Mouse (Mus musculus) forebrain, embryonic 14.5 days (tissue): Measurements from ENCODE around the gene Pamr1. TPM values are rescaled to one million over a fixed set of nuclear protein-coding genes. Genes with fewer than 3 reads are reported as not detected.

Experiments used
- ATAC-seq: fragments of 200-750 bp; cut with Nextera tagmentation; 2 replicates; pipeline ENCODE4 v1.8.0; 2017; ENCODE audit warnings: mild to moderate bottlenecking, moderate library complexity
- DNase-seq: peaks from one replicate; pipeline ENCODE4 v3.0.0-alpha.2; 2015; ENCODE audit warnings: low spot score
- H3K27ac ChIP-seq: fragments of 300-500 bp; sonication (generic); 2 replicates; pipeline ENCODE4 v1.5.1; 2014; ENCODE audit warnings: low read depth, mild to moderate bottlenecking, control low read depth, low read length, moderate library complexity
- H3K27me3 ChIP-seq: fragments of 300-500 bp; sonication (generic); replicated peaks from 2 replicates; pipeline ENCODE4 v1.6.1; 2014; ENCODE audit warnings: low read length, control low read depth, mixed read lengths; ENCODE audit not compliant: control insufficient read depth, insufficient read depth
- H3K36me3 ChIP-seq: fragments of 300-500 bp; sonication (generic); 2 replicates; pipeline ENCODE4 v1.6.1; 2014; ENCODE audit warnings: low read length, control low read depth; ENCODE audit not compliant: control insufficient read depth, insufficient read depth
- H3K4me1 ChIP-seq: fragments of 300-500 bp; sonication (generic); 2 replicates; pipeline ENCODE4 v1.6.1; 2014; ENCODE audit warnings: antibody characterized with exemption, low read length, control low read depth; ENCODE audit not compliant: control insufficient read depth, insufficient read depth
- H3K4me2 ChIP-seq: fragments of 300-500 bp; sonication (generic); 2 replicates; pipeline ENCODE4 v1.6.1; 2014; ENCODE audit warnings: mild to moderate bottlenecking, control low read depth, low read length
- H3K4me3 ChIP-seq: fragments of 300-500 bp; sonication (generic); 2 replicates; pipeline ENCODE4 v1.5.1; 2014; ENCODE audit warnings: low read depth, low read length, control low read depth
- H3K9ac ChIP-seq: fragments of 300-500 bp; sonication (generic); 2 replicates; pipeline ENCODE4 v1.6.1; 2014; ENCODE audit warnings: mild to moderate bottlenecking, low read length, control low read depth, moderate library complexity
- H3K9me3 ChIP-seq: fragments of 300-500 bp; sonication (generic); replicated peaks from 2 replicates; pipeline ENCODE4 v1.6.1; 2016; ENCODE audit warnings: low read length, control low read depth, mixed read lengths; ENCODE audit not compliant: control insufficient read depth
- WGBS: fragments of 180-500 bp; shearing (Covaris S2); extraction: QIAGEN DNeasy Blood & Tissue Kit; methylation state at CpG from one replicate; pipeline ENCODE4 v1.1.7; 2014; 5-methylcytosine and 5-hydroxymethylcytosine counted together
- polyA plus RNA-seq: library from polyadenylated mRNA; unstranded; fragments of >200 nt; fragmentation: Nextera tagmentation; extraction: Ambion mirVana; gene quantifications from 2 replicates; pipeline ENCODE4 v1.2.1, GENCODE M21; 2014

Gene Pamr1
- polyA plus RNA-seq, 1 experiment from 2014 or later, result 1.5 TPM

DNA sequence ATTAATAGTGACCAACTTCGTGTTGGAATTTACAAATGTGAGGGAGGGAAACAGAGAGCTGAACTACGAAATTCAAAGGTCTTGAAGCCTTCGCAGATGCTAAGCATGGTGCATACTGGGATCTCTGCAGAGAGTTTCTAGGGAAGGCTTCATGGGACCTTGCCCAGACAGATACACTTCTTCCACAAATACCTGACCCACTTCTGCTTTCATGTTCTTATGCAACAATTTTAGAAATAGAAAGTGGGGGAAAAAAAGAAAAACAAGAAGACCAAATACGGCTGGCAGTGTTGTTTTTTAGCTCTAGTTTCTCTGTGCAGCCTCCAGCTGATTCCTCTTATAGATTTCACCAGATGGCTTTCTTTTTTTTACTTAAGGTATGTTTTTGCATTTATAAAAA lies 29.4 kb downstream of the Pamr1 start:
- ATAC-seq (no peak), DNase-seq (no peak)
- Histone ChIP-seq H3K9ac (no peak overlapping the region), H3K36me3 (no peaks in the 10 kb centered on the region), H3K9me3 (no peaks in the 10 kb centered on the region), H3K4me3 (no peak overlapping the region), H3K4me2 (no peak overlapping the region), H3K4me1 (no peaks in the 10 kb centered on the region), H3K27me3 (no peaks in the 10 kb centered on the region), H3K27ac (no peak overlapping the region)
- 84% methylated on average over 4 of the region's 4 CpGs for WGBS

DNA sequence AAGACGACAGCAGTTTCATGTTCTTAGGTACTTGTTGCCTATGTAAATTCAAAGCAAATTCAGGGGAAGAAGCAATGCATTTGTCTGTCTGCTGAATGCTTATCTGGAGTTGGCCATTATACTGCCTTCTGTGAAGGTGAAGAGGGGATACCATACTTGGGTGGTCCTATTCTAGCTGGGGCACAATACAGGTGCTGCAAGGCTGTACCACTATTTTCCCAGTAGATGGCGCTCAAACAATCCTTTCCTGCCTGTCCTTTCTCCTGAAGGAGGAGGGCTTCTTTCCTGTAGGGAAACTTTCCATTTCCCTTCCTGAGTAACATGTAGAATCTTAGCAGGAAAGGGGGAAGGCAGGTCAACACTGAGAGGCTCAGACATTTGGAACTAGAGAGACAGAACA lies 40.2 kb downstream of the Pamr1 start:
- no peak overlapping the region for H3K4me3 ChIP-seq
- no peak overlapping the region for H3K4me2 ChIP-seq
- DNase-seq (peak; percentile 78), ATAC-seq (peak; percentile 80)
- H3K36me3 ChIP-seq, result no peaks in the 10 kb centered on the region
- H3K27ac ChIP-seq, result no peak overlapping the region
- WGBS, result 42% methylated on average over 2 of the region's 2 CpGs
- H3K27me3 ChIP-seq, result no peaks in the 10 kb centered on the region
- H3K9me3 ChIP-seq, result no peaks in the 10 kb centered on the region
- no peak overlapping the region for H3K9ac ChIP-seq
- H3K4me1 ChIP-seq, result no peaks in the 10 kb centered on the region

DNA sequence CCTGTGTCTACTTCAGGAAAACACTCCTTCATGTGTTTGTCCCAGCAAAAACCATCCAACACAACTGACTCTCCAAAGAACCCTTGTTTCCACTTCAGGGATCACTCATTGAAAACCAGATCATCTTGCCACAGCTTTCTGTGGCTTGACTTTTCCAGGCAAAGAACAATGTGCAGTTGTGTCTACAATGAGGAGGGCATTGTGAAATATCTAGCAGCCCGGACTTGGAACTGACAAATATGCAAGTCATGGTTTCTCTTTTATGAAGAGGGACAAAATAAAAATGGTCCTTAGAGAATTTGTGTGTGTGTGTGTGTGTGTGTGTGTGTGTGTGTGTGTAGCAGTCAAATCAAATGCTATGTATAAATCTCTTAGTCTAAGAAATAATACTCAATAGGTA lies 44.7 kb downstream of the Pamr1 start:
- WGBS, result 73% methylated on average over 1 of the region's 1 CpGs
- no peak overlapping the region for H3K27ac ChIP-seq
- H3K9ac ChIP-seq, result no peak overlapping the region
- no peak overlapping the region for H3K4me3 ChIP-seq
- H3K36me3 ChIP-seq, result no peaks in the 10 kb centered on the region
- ATAC-seq (no peak), DNase-seq (no peak)
- no peaks in the 10 kb centered on the region for H3K9me3 ChIP-seq
- H3K4me2 ChIP-seq, result no peak overlapping the region
- H3K4me1 ChIP-seq, result no peaks in the 10 kb centered on the region
- H3K27me3 ChIP-seq, result no peaks in the 10 kb centered on the region

DNA sequence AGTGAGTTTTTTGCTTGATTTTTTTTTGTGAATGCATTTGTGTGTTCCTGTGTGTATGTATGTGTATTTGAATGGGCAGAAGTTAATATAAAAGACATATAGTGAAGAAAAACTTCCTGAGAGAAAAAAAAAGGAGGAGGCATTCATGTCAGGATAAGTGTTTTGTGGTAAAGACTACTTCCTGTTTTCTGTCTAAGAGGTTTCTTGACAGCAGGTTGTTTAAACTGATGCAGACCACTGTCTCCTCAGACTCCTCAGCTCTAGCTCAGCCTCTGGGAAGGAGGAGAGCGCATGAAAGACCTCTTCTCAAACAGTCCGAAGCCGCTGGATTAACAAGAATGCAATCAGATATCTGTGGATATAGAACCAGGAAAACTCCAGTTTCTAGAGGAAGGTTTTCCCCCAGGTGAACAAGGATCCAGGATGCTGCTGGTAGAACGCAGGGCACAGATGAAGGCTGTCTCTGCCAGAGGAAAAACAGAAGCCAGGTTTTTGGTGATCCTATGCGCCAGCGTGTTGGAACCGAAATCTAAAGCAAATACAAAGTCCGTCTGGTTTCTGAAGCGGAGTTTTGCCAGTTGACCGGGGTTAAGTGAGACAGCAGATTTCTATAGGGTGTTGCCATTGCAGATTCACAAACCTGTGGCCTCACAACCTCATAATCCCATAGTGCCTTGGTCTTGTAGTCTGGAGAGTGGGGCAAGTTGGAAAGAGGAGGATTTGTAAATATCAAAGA lies 45.8 kb downstream of the Pamr1 start:
- H3K9ac ChIP-seq, result no peak overlapping the region
- DNase-seq (no peak), ATAC-seq (no peak)
- H3K4me3 ChIP-seq, result no peak overlapping the region
- H3K27me3 ChIP-seq, result no peaks in the 10 kb centered on the region
- H3K4me2 ChIP-seq, result no peak overlapping the region
- no peaks in the 10 kb centered on the region for H3K9me3 ChIP-seq
- no peaks in the 10 kb centered on the region for H3K36me3 ChIP-seq
- 93% methylated on average over 10 of the region's 10 CpGs for WGBS
- H3K4me1 ChIP-seq, result no peaks in the 10 kb centered on the region
- H3K27ac ChIP-seq, result no peak overlapping the region

- no peak overlapping the region for H3K27ac ChIP-seq
- no peaks in the 10 kb centered on the region for H3K36me3 ChIP-seq
- ATAC-seq, result peak; percentile 89
- DNase-seq, result peak; percentile 61
- no peaks in the 10 kb centered on the region for H3K4me1 ChIP-seq
- WGBS, result 45% methylated on average over 2 of the region's 2 CpGs
- no peak overlapping the region for H3K9ac ChIP-seq
- H3K27me3 ChIP-seq, result no peaks in the 10 kb centered on the region
- no peak overlapping the region for H3K4me2 ChIP-seq
- H3K9me3 ChIP-seq, result no peaks in the 10 kb centered on the region
- no peak overlapping the region for H3K4me3 ChIP-seq
Observed at GRCm38 (mm10) chr2:102598911-102599721, 49.3 kb downstream of the Pamr1 start.

GRCm38 (mm10) chr2:102600516-102600915 lies 50.7 kb downstream of the Pamr1 start:
- H3K36me3 ChIP-seq, result no peaks in the 10 kb centered on the region
- no peak overlapping the region for H3K27ac ChIP-seq
- no peaks in the 10 kb centered on the region for H3K27me3 ChIP-seq
- ATAC-seq, result no peak
- DNase-seq, result no peak
- no peak overlapping the region for H3K4me2 ChIP-seq
- no peaks in the 10 kb centered on the region for H3K9me3 ChIP-seq
- WGBS, result 95% methylated on average over 4 of the region's 4 CpGs
- no peaks in the 10 kb centered on the region for H3K4me1 ChIP-seq
- H3K9ac ChIP-seq, result no peak overlapping the region
- no peak overlapping the region for H3K4me3 ChIP-seq

- no peak overlapping the region for H3K27ac ChIP-seq
- no peak overlapping the region for H3K4me2 ChIP-seq
- no peak for ATAC-seq
- H3K27me3 ChIP-seq, result no peaks in the 10 kb centered on the region
- H3K9ac ChIP-seq, result no peak overlapping the region
- no peaks in the 10 kb centered on the region for H3K36me3 ChIP-seq
- H3K4me3 ChIP-seq, result no peak overlapping the region
- no peaks in the 10 kb centered on the region for H3K9me3 ChIP-seq
- 93% methylated on average over 4 of the region's 4 CpGs for WGBS
- H3K4me1 ChIP-seq, result no peaks in the 10 kb centered on the region
- no peak for DNase-seq
Observed at GRCm38 (mm10) chr2:102610485-102610884, 60.7 kb downstream of the Pamr1 start.

DNA sequence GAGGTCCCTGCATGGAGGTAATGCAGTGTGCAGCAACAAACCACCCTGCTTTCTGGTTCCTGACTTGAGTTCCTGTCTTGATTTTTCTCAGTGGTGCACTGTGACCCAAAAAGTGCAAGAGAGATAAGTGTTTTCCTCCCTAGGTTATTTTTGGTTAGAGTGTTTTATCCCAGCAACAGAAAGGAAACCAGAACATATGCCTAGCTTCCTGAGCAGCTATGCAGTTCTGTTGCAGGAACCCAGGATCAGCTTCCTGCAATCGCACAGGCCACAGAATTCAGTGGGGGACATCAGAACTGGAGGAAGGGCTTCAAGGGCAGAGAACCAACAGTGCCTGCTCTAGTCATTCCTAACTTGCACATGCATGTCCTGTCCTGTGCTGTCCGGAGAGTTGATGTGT lies 66.8 kb downstream of the Pamr1 start:
- no peaks in the 10 kb centered on the region for H3K9me3 ChIP-seq
- no peak for DNase-seq
- no peak overlapping the region for H3K27ac ChIP-seq

More for the DNA sequence above, 66.8 kb downstream of the Pamr1 start:
- no peaks in the 10 kb centered on the region; the same call in 1 of the 2 replicates for H3K4me1 ChIP-seq
- H3K9ac ChIP-seq, result no peak overlapping the region
- no peaks in the 10 kb centered on the region for H3K27me3 ChIP-seq
- no peaks in the 10 kb centered on the region for H3K36me3 ChIP-seq
- H3K4me3 ChIP-seq, result no peak overlapping the region
- WGBS, result 81% methylated on average over 2 of the region's 2 CpGs
- no peak overlapping the region for H3K4me2 ChIP-seq
- ATAC-seq, result no peak
